Mouse (Mus musculus) midbrain, embryonic 13.5 days (tissue): ENCODE measurements around the gene Chp1. TPM values are rescaled to one million over a fixed set of nuclear protein-coding genes. Genes with fewer than 3 reads are reported as not detected.
A peak's percentile ranks its signal among the peaks of the same experiment; 100 is the strongest.
"Not testable (repeated sequence)": the region's sequence is repeated elsewhere in the genome, so short reads cannot be mapped to it uniquely, and the experiment has no call there.

Experiments
- ATAC-seq: fragments of 200-750 bp; cut with Nextera tagmentation; 2 replicates; pipeline ENCODE4 v1.8.0; 2017; ENCODE audit warnings: mild to moderate bottlenecking, moderate TSS enrichment, moderate library complexity
- H3K27ac ChIP-seq: fragments of 300-500 bp; sonication (generic); 2 replicates; pipeline ENCODE4 v1.5.1; 2015; ENCODE audit warnings: inconsistent platforms, mild to moderate bottlenecking, moderate library complexity
- H3K27me3 ChIP-seq: fragments of 300-500 bp; sonication (generic); 2 replicates; pipeline ENCODE4 v1.6.1; 2015; ENCODE audit warnings: mild to moderate bottlenecking, inconsistent platforms
- H3K36me3 ChIP-seq: fragments of 300-500 bp; sonication (generic); 2 replicates; pipeline ENCODE4 v1.6.1; 2015; ENCODE audit warnings: mild to moderate bottlenecking, inconsistent platforms
- H3K4me1 ChIP-seq: fragments of 300-500 bp; sonication (generic); replicated peaks from 2 replicates; pipeline ENCODE4 v1.6.1; 2015; ENCODE audit warnings: inconsistent platforms
- H3K4me2 ChIP-seq: fragments of 300-500 bp; sonication (generic); replicated peaks from 2 replicates; pipeline ENCODE4 v1.6.1; 2015; ENCODE audit warnings: moderate library complexity, mild to moderate bottlenecking, inconsistent platforms
- H3K4me3 ChIP-seq: fragments of 300-500 bp; sonication (generic); replicated peaks from 2 replicates; pipeline ENCODE4 v1.5.1; 2015; ENCODE audit warnings: mild to moderate bottlenecking, inconsistent platforms
- H3K9ac ChIP-seq: fragments of 300-500 bp; sonication (generic); replicated peaks from 2 replicates; pipeline ENCODE4 v1.6.1; 2015; ENCODE audit warnings: mild to moderate bottlenecking, inconsistent platforms
- H3K9me3 ChIP-seq: fragments of 300-500 bp; sonication (generic); 2 replicates; pipeline ENCODE4 v1.6.1; 2016; ENCODE audit warnings: mild to moderate bottlenecking, inconsistent platforms
- WGBS: fragments of 180-500 bp; shearing (Covaris S2); methylation state at CpG from one replicate; pipeline ENCODE4 v1.1.7; 2015; 5-methylcytosine and 5-hydroxymethylcytosine counted together
- polyA plus RNA-seq: library from polyadenylated mRNA; unstranded; fragments of >200 nt; fragmentation: Nextera tagmentation; extraction: Ambion mirVana; gene quantifications from 2 replicates; pipeline ENCODE4 v1.2.1, GENCODE M21; 2015

Chp1 gene
- polyA plus RNA-seq, 1 experiment from 2014 or later, result 61.2 TPM

GRCm38 (mm10) chr2:119572471-119572870 lies 25.0 kb downstream of the Chp1 start:
- Histone ChIP-seq H3K4me2 (no peak overlapping the region), H3K4me3 (no peak overlapping the region), H3K27me3 (no peaks in the 10 kb centered on the region), H3K27ac (no peak overlapping the region), H3K9me3 (no peaks in the 10 kb centered on the region), H3K4me1 (no peaks in the 10 kb centered on the region), H3K36me3 (peaks cover 39% of the 10 kb centered on the region), H3K9ac (no peak overlapping the region)
- no peak for ATAC-seq
- 100% methylated on average over 1 of the region's 1 CpGs for WGBS

- Histone ChIP-seq H3K4me3 (no peak overlapping the region), H3K4me2 (no peak overlapping the region), H3K27me3 (no peaks in the 10 kb centered on the region), H3K9ac (no peak overlapping the region), H3K27ac (no peak overlapping the region), H3K4me1 (no peaks in the 10 kb centered on the region), H3K9me3 (no peaks in the 10 kb centered on the region), H3K36me3 (peaks cover 34% of the 10 kb centered on the region)
- WGBS, result 99% methylated on average over 3 of the region's 3 CpGs
- no peak for ATAC-seq
Observed at GRCm38 (mm10) chr2:119581571-119581970, 34.1 kb downstream of the Chp1 start.

DNA sequence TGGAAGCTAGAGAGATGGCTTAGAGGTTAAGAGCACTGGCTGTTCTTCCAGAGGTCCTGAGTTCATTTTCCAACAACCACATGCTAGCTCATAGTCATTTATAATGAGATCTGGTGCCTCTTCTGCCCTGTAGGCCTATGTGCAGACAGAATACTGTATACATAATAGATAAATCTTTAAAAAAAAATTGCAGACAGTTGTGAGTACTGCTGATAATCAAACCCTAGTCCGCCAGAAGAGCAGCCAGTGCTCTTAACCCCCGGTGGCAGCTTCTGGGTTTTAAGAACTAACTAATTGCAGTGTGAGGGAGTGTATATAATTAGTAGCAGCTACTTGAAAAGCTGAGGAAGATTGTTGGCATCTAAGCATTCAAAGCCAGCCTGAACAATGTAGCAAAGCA lies 35.9 kb downstream of the Chp1 start:
- 72% methylated on average over 2 of the region's 2 CpGs for WGBS
- Histone ChIP-seq H3K9ac (no peak overlapping the region), H3K27me3 (no peaks in the 10 kb centered on the region), H3K36me3 (peaks cover 29% of the 10 kb centered on the region), H3K9me3 (no peaks in the 10 kb centered on the region), H3K4me1 (no peaks in the 10 kb centered on the region), H3K27ac (no peak overlapping the region), H3K4me2 (no peak overlapping the region), H3K4me3 (no peak overlapping the region)
- no peak for ATAC-seq

GRCm38 (mm10) chr2:119584282-119584681 lies 36.8 kb downstream of the Chp1 start:
- no peak for ATAC-seq
- Histone ChIP-seq H3K9me3 (no peaks in the 10 kb centered on the region), H3K27ac (no peak overlapping the region), H3K27me3 (no peaks in the 10 kb centered on the region), H3K4me2 (no peak overlapping the region), H3K36me3 (peaks cover 27% of the 10 kb centered on the region), H3K4me3 (no peak overlapping the region), H3K9ac (no peak overlapping the region), H3K4me1 (no peaks in the 10 kb centered on the region)
- 92% methylated on average over 8 of the region's 8 CpGs for WGBS

GRCm38 (mm10) chr2:119587383-119587782 lies 39.9 kb downstream of the Chp1 start:
- Histone ChIP-seq H3K9me3 (no peaks in the 10 kb centered on the region), H3K4me3 (no peak overlapping the region), H3K27me3 (no peaks in the 10 kb centered on the region), H3K27ac (no peak overlapping the region), H3K4me1 (no peaks in the 10 kb centered on the region), H3K4me2 (no peak overlapping the region), H3K36me3 (peaks cover 23% of the 10 kb centered on the region), H3K9ac (no peak overlapping the region)
- 12% methylated on average over 4 of the region's 4 CpGs for WGBS
- no peak for ATAC-seq

DNA sequence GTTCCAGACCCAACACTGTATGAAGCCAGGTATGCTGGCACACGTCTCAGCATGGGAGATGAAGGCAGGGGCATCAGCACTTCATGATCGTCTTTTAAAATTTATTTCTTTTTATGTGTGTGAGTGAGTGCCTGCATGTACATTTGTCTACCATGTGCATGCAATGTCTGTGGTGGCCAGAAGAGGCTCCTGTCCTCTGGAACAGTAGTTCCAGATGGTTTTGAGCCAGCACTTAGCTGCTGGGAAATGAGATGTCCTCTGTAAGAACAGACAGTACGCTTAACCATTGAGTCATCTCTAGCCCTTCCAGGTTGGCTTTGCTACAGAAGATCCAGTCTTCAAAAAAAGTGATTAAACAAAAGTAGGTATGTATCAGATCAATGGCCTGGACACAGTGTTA lies 43.8 kb downstream of the Chp1 start:
- no peak overlapping the region for H3K9ac ChIP-seq
- H3K9me3 ChIP-seq, result no peaks in the 10 kb centered on the region
- H3K27ac ChIP-seq, result no peak overlapping the region
- H3K36me3 ChIP-seq, result peaks cover 9% of the 10 kb centered on the region
- no peak for ATAC-seq
- no peaks in the 10 kb centered on the region for H3K27me3 ChIP-seq
- H3K4me2 ChIP-seq, result no peak overlapping the region
- 95% methylated on average over 3 of the region's 3 CpGs for WGBS
- peaks cover 21% of the 10 kb centered on the region for H3K4me1 ChIP-seq
- no peak overlapping the region for H3K4me3 ChIP-seq

DNA sequence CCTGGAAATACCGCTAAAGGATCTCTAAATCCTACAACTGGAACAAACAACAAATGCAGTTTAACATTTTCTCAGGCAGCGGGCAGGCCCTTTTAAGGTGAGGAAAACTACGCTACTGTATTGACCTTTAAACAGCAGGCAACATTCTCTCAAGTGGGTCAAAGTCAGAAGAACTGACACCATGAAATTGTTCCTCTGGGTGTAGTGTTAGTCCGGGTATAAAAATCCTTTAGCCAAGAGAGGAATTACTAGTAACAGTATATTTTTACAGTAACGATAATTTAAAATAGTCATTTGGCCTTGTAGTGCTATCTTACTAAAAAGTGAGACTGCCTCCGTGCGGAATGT lies 46.2 kb downstream of the Chp1 start:
- 10% methylated on average over 7 of the region's 7 CpGs for WGBS
- no peaks in the 10 kb centered on the region for H3K9me3 ChIP-seq
- H3K4me2 ChIP-seq, result peak overlapping the region; percentile 48
- H3K4me3 ChIP-seq, result peak overlapping the region; percentile 98
- no peaks in the 10 kb centered on the region for H3K27me3 ChIP-seq
- peak; percentile 51 for ATAC-seq
- peaks cover 30% of the 10 kb centered on the region for H3K36me3 ChIP-seq
- peak overlapping the region; percentile 71 for H3K27ac ChIP-seq
- H3K4me1 ChIP-seq, result peaks cover 33% of the 10 kb centered on the region
- no peak overlapping the region for H3K9ac ChIP-seq

DNA sequence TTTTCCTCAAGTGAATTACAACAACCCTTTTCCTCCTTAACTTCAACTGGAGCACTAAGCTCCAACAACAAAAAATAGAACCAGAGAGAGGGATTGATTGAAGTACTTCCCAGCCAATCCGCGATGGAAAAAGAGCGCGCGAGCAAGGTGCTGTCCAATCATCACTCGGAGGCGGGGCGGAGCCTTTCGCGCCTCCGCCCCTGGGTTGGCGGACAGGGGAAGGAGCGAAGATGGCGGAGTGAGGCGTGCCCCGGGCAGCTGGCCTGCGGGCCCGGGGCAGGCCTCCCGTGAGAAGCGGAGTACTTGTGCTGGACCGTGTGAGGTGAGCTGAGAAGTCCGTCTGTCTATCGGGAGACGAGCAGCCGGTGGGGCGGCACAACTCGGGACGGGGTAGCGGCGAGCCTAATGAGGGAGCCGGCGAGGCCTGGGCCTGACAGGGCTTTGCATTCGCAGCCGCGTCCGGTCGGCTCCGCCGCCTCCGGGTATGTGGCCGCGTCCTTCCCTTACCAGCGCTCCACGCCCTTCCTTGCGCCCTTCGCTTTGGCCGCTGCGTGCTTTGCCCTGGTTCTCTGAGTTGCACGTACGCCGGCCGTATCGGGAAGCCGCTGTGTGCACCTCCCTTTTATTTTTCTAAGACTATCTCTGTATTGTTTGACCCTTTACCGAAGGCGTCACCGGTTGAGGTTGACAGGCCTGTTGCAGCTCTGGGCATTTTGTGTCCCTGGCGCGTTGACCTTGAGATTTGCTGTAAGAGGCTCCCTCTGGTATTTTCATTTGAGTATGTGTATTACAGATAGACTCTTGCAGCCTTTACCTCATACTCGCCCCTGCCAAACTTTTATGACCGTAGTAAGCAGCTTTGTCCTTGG lies 46.9 kb downstream of the Chp1 start:
- under 1% methylated on average over 60 of the region's 61 CpGs for WGBS
- Histone ChIP-seq H3K9ac (peak overlapping the region; percentile 96), H3K4me2 (peak overlapping the region; percentile 73), H3K4me3 (peak overlapping the region; percentile 98), H3K36me3 (peaks cover 35% of the 10 kb centered on the region), H3K9me3 (no peaks in the 10 kb centered on the region), H3K4me1 (peaks cover 33% of the 10 kb centered on the region), H3K27ac (peak overlapping the region; percentile 85), H3K27me3 (no peaks in the 10 kb centered on the region)
- ATAC-seq, result peak; percentile 98

GRCm38 (mm10) chr2:119595308-119595707 lies 47.8 kb downstream of the Chp1 start:
- Histone ChIP-seq H3K4me1 (peaks cover 36% of the 10 kb centered on the region), H3K27ac (no peak overlapping the region), H3K9me3 (no peaks in the 10 kb centered on the region), H3K36me3 (peaks cover 42% of the 10 kb centered on the region), H3K4me2 (peak overlapping the region; percentile 73), H3K27me3 (no peaks in the 10 kb centered on the region), H3K4me3 (peak overlapping the region; percentile 98), H3K9ac (peak overlapping the region; percentile 96)
- WGBS, result 52% methylated on average over 4 of the region's 4 CpGs
- ATAC-seq, result no peak

DNA sequence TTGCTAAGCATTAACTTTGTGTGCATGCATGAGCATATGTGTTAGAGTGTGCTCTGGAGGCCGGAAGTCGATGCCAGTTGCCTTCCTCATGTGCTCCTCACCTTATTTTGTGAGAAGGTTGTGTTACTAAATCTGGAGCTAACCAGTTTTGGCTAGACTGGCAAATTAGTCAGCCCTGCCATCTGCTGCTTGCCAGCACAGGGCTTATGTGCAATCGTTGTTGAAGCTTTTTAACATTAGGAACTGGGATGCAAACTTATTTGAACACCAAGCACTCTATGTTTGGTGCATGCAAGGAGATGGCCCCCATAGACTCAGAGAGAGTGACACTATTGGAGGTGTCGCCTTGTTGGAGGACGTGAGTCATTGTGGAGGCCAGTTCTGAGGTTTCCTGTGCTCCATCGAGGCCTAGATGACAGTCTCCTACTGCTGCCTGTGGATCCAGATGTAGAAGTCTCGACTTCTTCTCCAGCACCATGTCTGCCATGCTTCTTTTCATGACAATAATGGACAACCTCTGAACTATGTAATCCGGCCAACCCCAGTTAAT lies 49.4 kb downstream of the Chp1 start:
- WGBS, result 94% methylated on average over 8 of the region's 8 CpGs
- H3K4me2 ChIP-seq, result no peak overlapping the region
- peaks cover 46% of the 10 kb centered on the region for H3K4me1 ChIP-seq
- H3K9ac ChIP-seq, result no peak overlapping the region
- H3K27me3 ChIP-seq, result no peaks in the 10 kb centered on the region
- no peak overlapping the region for H3K4me3 ChIP-seq
- H3K27ac ChIP-seq, result no peak overlapping the region
- no peak for ATAC-seq
- H3K9me3 ChIP-seq, result no peaks in the 10 kb centered on the region
- peaks cover 39% of the 10 kb centered on the region for H3K36me3 ChIP-seq

GRCm38 (mm10) chr2:119601027-119601426 lies 53.5 kb downstream of the Chp1 start:
- 90% methylated on average over 4 of the region's 4 CpGs for WGBS
- Histone ChIP-seq H3K4me3 (no peak overlapping the region), H3K27me3 (no peaks in the 10 kb centered on the region), H3K4me1 (peaks cover 35% of the 10 kb centered on the region), H3K27ac (no peak overlapping the region), H3K36me3 (peaks cover 58% of the 10 kb centered on the region), H3K4me2 (no peak overlapping the region), H3K9me3 (no peaks in the 10 kb centered on the region), H3K9ac (no peak overlapping the region)
- ATAC-seq, result no peak

GRCm38 (mm10) chr2:119601575-119601974 lies 54.1 kb downstream of the Chp1 start:
- WGBS, result 74% methylated on average over 3 of the region's 3 CpGs
- not testable (repeated sequence) for H3K4me3 ChIP-seq, H3K9me3 ChIP-seq, ATAC-seq, H3K27ac ChIP-seq, H3K9ac ChIP-seq, H3K27me3 ChIP-seq, H3K4me2 ChIP-seq
- peaks cover 55% of the 10 kb centered on the region for H3K36me3 ChIP-seq
- peaks cover 29% of the 10 kb centered on the region for H3K4me1 ChIP-seq
